In the genomic region with DNA sequence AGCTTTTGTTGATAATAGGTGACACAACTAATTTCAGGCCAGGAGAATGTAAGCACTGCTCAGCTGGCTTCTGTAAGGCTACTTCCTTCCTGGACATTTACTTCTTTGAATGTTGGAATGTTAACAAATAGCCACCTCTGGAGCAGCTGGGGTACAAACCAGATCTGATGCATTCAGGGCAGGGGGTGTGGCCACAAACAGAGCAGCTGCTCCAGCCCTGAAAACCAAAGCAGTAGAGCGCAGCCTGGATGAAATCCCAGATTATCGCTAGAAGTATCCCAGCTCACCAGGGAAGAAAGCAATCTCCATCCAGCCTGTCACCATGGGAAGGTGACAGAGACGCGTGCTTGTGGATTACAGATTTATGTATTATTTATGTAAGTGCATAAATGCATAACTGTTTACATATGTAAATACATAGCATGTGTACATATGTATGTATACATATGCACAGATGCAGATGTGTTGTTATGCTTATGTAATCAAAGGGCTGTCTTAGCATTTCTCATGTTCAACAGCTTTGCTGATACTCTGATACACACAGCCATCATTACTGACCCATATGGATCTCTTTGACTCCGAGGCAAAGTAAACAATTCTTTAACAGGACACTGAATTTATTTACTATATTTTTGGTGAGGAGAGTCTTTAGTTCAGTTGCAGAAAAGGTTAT, we compare ENCODE assay signal across 18 mouse cellular contexts.
A peak's percentile ranks its signal among the peaks of the same experiment; 100 is the strongest.
DNase-seq lines count a peak whose midpoint lies in the region; ATAC-seq and TF ChIP-seq lines count a peak whose summit lies in the region.
"Had no signal": no experiment of that assay in that cellular context is flagged by ENCODE, and none has a peak within 500 bp of the region (broad histone marks: within the 10 kb centered on the region; RNA-seq: fewer than 3 reads in every experiment).

No protein-coding gene starts in this region.

- H3K4me3 ChIP-seq in forebrain, embryonic 16.5 days (replicated peaks; ENCODE audit: low read length) = no peak overlapping the region
- no peak overlapping the region for H3K4me3 ChIP-seq in forebrain, embryonic 11.5 days (ENCODE audit: low read depth, low read length)
- no peak overlapping the region for H3K4me3 ChIP-seq in kidney, postnatal 0 days (replicated peaks; ENCODE audit: low read depth, low read length)
- H3K4me3 ChIP-seq in midbrain, embryonic 14.5 days (replicated peaks; ENCODE audit: low read depth, low read length) = no peak overlapping the region
- H3K4me3 ChIP-seq in midbrain, embryonic 16.5 days (ENCODE audit: low read depth, low read length) = no peak overlapping the region
- H3K4me3 ChIP-seq: embryonic facial prominence, embryonic 12.5 days; forebrain, embryonic 12.5 days; liver, embryonic 15.5 days; neural tube, embryonic 15.5 days; stomach, embryonic 15.5 days had no signal

- WGBS in forebrain, embryonic 16.5 days = 58% methylated on average over 5 of the region's 5 CpGs
- WGBS in forebrain, embryonic 11.5 days = 71% methylated on average over 5 of the region's 5 CpGs
- 61% methylated on average over 5 of the region's 5 CpGs for WGBS in kidney, postnatal 0 days
- 38% methylated on average over 5 of the region's 5 CpGs for WGBS in midbrain, embryonic 14.5 days
- WGBS in midbrain, embryonic 16.5 days = 32% methylated on average over 5 of the region's 5 CpGs

- H3K4me1 ChIP-seq in forebrain, embryonic 16.5 days (replicated peaks; ENCODE audit: control insufficient read depth, insufficient read depth, low read length) = no peaks in the 10 kb centered on the region
- H3K4me1 ChIP-seq in forebrain, embryonic 11.5 days (replicated peaks; ENCODE audit: control insufficient read depth, insufficient read depth, low read length) = no peaks in the 10 kb centered on the region
- no peaks in the 10 kb centered on the region for H3K4me1 ChIP-seq in kidney, postnatal 0 days (replicated peaks; ENCODE audit: insufficient read depth, low read length)
- no peaks in the 10 kb centered on the region for H3K4me1 ChIP-seq in midbrain, embryonic 14.5 days (ENCODE audit: control insufficient read depth, insufficient read depth, low read length)
- H3K4me1 ChIP-seq in midbrain, embryonic 16.5 days (ENCODE audit: control insufficient read depth, insufficient read depth, low read length) = no peaks in the 10 kb centered on the region
- H3K4me1 ChIP-seq: embryonic facial prominence, embryonic 12.5 days; liver, embryonic 15.5 days; neural tube, embryonic 15.5 days; stomach, embryonic 15.5 days had no signal

- no peaks in the 10 kb centered on the region for H3K9me3 ChIP-seq in forebrain, embryonic 16.5 days (ENCODE audit: control insufficient read depth, low read length)
- no peaks in the 10 kb centered on the region for H3K9me3 ChIP-seq in forebrain, embryonic 11.5 days (ENCODE audit: control insufficient read depth, low read length)
- H3K9me3 ChIP-seq in kidney, postnatal 0 days (replicated peaks; ENCODE audit: low read length) = no peaks in the 10 kb centered on the region
- H3K9me3 ChIP-seq in midbrain, embryonic 14.5 days (ENCODE audit: control insufficient read depth, low read length) = no peaks in the 10 kb centered on the region
- H3K9me3 ChIP-seq in midbrain, embryonic 16.5 days (replicated peaks; ENCODE audit: control insufficient read depth, low read length, poor library complexity, severe bottlenecking) = no peaks in the 10 kb centered on the region
- H3K9me3 ChIP-seq: embryonic facial prominence, embryonic 12.5 days; forebrain, embryonic 12.5 days; liver, embryonic 15.5 days; neural tube, embryonic 15.5 days; stomach, embryonic 15.5 days had no signal

- H3K36me3 ChIP-seq in forebrain, embryonic 16.5 days (ENCODE audit: control insufficient read depth, insufficient read depth) = no peaks in the 10 kb centered on the region
- no peaks in the 10 kb centered on the region for H3K36me3 ChIP-seq in forebrain, embryonic 11.5 days (ENCODE audit: control insufficient read depth, insufficient read depth, low read length)
- no peaks in the 10 kb centered on the region for H3K36me3 ChIP-seq in kidney, postnatal 0 days (ENCODE audit: insufficient read depth, low read length)
- H3K36me3 ChIP-seq in midbrain, embryonic 14.5 days (ENCODE audit: control insufficient read depth, insufficient read depth, low read length) = no peaks in the 10 kb centered on the region
- no peaks in the 10 kb centered on the region for H3K36me3 ChIP-seq in midbrain, embryonic 16.5 days (ENCODE audit: control insufficient read depth, insufficient read depth, low read length)
- H3K36me3 ChIP-seq: embryonic facial prominence, embryonic 12.5 days; forebrain, embryonic 12.5 days; liver, embryonic 15.5 days; neural tube, embryonic 15.5 days; stomach, embryonic 15.5 days had no signal

- DNase-seq in forebrain, embryonic 11.5 days (ENCODE audit: low spot score) = no peak
- DNase-seq in kidney, postnatal 0 days (ENCODE audit: low spot score) = peak; percentile 60
- DNase-seq in kidney, adult 9 months = no peak
- peak; percentile 39 for DNase-seq in midbrain, embryonic 14.5 days
- DNase-seq in retina, postnatal 7 days (ENCODE audit: low read depth, low spot score) = peak; percentile 25
- no peak for DNase-seq in urinary bladder, adult 2 months (ENCODE audit: low spot score)
- DNase-seq: cerebellum, adult 8-10 months; kidney, adult 11 months; layer of hippocampus, adult 9-11 months; left cerebral cortex, postnatal 4 days; thymus, postnatal 4 days had no signal

- ATAC-seq in forebrain, embryonic 16.5 days = 0 out of 2 replicates have a peak, but pooled peaks have one; percentile 47
- no peak for ATAC-seq in forebrain, embryonic 11.5 days (replicated peaks; ENCODE audit: low FRiP score)
- ATAC-seq in kidney, postnatal 0 days (replicated peaks; ENCODE audit: low FRiP score, low read depth) = no peak
- ATAC-seq in midbrain, embryonic 14.5 days (ENCODE audit: low FRiP score, low TSS enrichment) = no peak
- ATAC-seq in midbrain, embryonic 16.5 days = no peak

- no peak overlapping the region for H3K27ac ChIP-seq in forebrain, embryonic 16.5 days (ENCODE audit: low read length)
- H3K27ac ChIP-seq in forebrain, embryonic 11.5 days (ENCODE audit: low read depth, low read length) = no peak overlapping the region
- H3K27ac ChIP-seq in kidney, postnatal 0 days = no peak overlapping the region
- no peak overlapping the region for H3K27ac ChIP-seq in midbrain, embryonic 14.5 days (replicated peaks; ENCODE audit: low read depth, low read length)
- no peak overlapping the region for H3K27ac ChIP-seq in midbrain, embryonic 16.5 days (ENCODE audit: low read length)
- H3K27ac ChIP-seq: embryonic facial prominence, embryonic 12.5 days; forebrain, embryonic 12.5 days; liver, embryonic 15.5 days; neural tube, embryonic 15.5 days; stomach, embryonic 15.5 days had no signal

- no peak overlapping the region for H3K4me2 ChIP-seq in forebrain, embryonic 16.5 days (ENCODE audit: low read length)
- no peak overlapping the region for H3K4me2 ChIP-seq in forebrain, embryonic 11.5 days (ENCODE audit: low read depth, low read length, severe bottlenecking)
- no peak overlapping the region for H3K4me2 ChIP-seq in kidney, postnatal 0 days (ENCODE audit: low read length)
- no peak overlapping the region for H3K4me2 ChIP-seq in midbrain, embryonic 14.5 days (ENCODE audit: low read length)
- no peak overlapping the region for H3K4me2 ChIP-seq in midbrain, embryonic 16.5 days (ENCODE audit: low read length)
- H3K4me2 ChIP-seq: embryonic facial prominence, embryonic 12.5 days; forebrain, embryonic 12.5 days; liver, embryonic 15.5 days; neural tube, embryonic 15.5 days; stomach, embryonic 15.5 days had no signal

- H3K9ac ChIP-seq in forebrain, embryonic 16.5 days (replicated peaks; ENCODE audit: low read depth, low read length) = no peak overlapping the region
- no peak overlapping the region for H3K9ac ChIP-seq in forebrain, embryonic 11.5 days (ENCODE audit: low read length)
- no peak overlapping the region for H3K9ac ChIP-seq in kidney, postnatal 0 days (ENCODE audit: low read depth, low read length)
- H3K9ac ChIP-seq in midbrain, embryonic 14.5 days (replicated peaks; ENCODE audit: low read length) = no peak overlapping the region
- H3K9ac ChIP-seq in midbrain, embryonic 16.5 days (ENCODE audit: low read depth, low read length) = no peak overlapping the region
- H3K9ac ChIP-seq: embryonic facial prominence, embryonic 12.5 days; forebrain, embryonic 12.5 days; liver, embryonic 15.5 days; neural tube, embryonic 15.5 days; stomach, embryonic 15.5 days had no signal

- H3K27me3 ChIP-seq in forebrain, embryonic 16.5 days (replicated peaks; ENCODE audit: control insufficient read depth, insufficient read depth, low read length) = no peaks in the 10 kb centered on the region
- no peaks in the 10 kb centered on the region for H3K27me3 ChIP-seq in forebrain, embryonic 11.5 days (ENCODE audit: control insufficient read depth, insufficient read depth, low read length)
- no peaks in the 10 kb centered on the region for H3K27me3 ChIP-seq in kidney, postnatal 0 days (ENCODE audit: insufficient read depth, low read length)
- no peaks in the 10 kb centered on the region for H3K27me3 ChIP-seq in midbrain, embryonic 14.5 days (ENCODE audit: control insufficient read depth, insufficient read depth, low read length)
- H3K27me3 ChIP-seq in midbrain, embryonic 16.5 days (ENCODE audit: control insufficient read depth, insufficient read depth, low read depth, low read length) = no peaks in the 10 kb centered on the region
- H3K27me3 ChIP-seq: embryonic facial prominence, embryonic 12.5 days; forebrain, embryonic 12.5 days; liver, embryonic 15.5 days; neural tube, embryonic 15.5 days; stomach, embryonic 15.5 days had no signal

- TF ChIP-seq CTCF in kidney, postnatal 0 days (IDR thresholded peaks at IDR 0.05; ENCODE audit: low read depth) = no peak

Comparison
In these comparisons a context has a peak if more than half of its experiments do, and no peak if none do; other contexts are left out.
1. DNase-seq: peak in kidney, postnatal 0 days (single experiment), midbrain, embryonic 14.5 days (single experiment) and retina, postnatal 7 days (single experiment); none in forebrain, embryonic 11.5 days (single experiment), kidney, adult 9 months (single experiment) and urinary bladder, adult 2 months (single experiment).